Mouse (Mus musculus) T-cell, adult 66 days (primary cell): ENCODE results near the gene Spdl1. TPM values are rescaled to one million over a fixed set of nuclear protein-coding genes. Genes with fewer than 3 reads are reported as not detected.

ENCODE experiments used
- total RNA-seq, 2 experiments: library from RNA; stranded (reverse); gene quantifications; 3 replicates in 1 of 2; 4 replicates in 1 of 2; pipeline ENCODE4 v1.2.4; 2023

Spdl1 gene
- total RNA-seq: 1 to 10 TPM; 2.0 to 3.4 TPM

GRCm38 (mm10) chr11:34833318-34834086 lies at the start of gene Spdl1:
Gene Spdl1 (minus strand): TSS chr11:34833641.

GRCm38 (mm10) chr11:34783587-34784043 lies 49.8 kb downstream of the Spdl1 start, which contains the start of gene Dock2:
Gene Dock2 (minus strand): TSS chr11:34783892.

Other genes starting within 250 kb of the Spdl1 start
- gene Dock2, start 49.7 kb downstream of the Spdl1 start, total RNA-seq: 100 to 1,000 TPM; 561 to 622 TPM